Mouse (Mus musculus): ENCODE measurements around the gene Hes1.

DNA sequence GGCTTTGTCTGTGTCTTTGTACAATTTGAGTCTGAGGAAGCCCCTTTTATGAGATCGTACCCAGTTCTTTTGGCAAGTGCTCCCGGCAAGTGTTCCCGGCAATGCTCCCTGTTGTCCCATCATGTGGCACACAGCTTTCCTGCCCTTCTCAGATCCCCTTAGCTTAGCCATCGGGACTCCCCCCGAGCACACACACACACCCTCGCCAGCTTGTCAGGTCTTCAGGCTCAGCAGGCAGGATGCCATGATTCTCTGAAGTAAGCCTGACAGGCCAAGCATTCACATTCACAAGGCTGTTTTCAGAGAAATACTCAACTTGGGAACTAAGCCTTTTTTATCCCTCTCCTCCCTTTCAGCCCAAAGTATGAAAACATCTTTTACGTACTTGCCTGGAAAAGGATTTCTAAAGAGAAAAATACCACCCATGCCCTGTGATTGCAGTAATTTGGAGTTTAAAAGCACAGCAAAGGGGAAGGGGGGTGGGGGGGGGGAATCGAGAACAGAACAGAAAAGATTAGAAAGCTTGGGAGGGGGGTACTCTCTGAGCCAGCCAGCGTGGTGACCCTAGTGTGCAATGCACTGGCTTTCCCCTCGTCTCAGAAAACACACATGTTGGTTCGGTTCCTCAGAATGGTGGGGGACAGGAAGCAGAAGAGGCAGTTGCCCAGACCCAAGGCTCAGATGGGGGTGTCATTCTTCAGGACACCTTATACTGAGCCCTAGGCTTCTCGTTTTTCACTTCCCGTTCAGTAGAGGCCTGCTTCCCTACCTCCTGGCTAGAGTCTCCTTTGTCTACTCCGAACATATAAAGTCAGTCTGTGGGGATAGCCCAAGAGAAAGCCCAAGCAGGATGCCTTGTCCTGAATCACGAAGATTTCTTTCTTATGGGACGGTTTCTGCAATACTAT is 41.0 kb upstream of the Hes1 start:
- no peak for TF ChIP-seq CTCF (IDR thresholded peaks at IDR 0.05; ENCODE audit: low read depth, low read length)
- TF ChIP-seq POLR2A (IDR thresholded peaks at IDR 0.05; ENCODE audit: borderline replicate concordance, low read depth, low read length) = no peak

Measured in bone marrow macrophage, adult 2 months (primary cell).